Mouse (Mus musculus) left cerebral cortex, postnatal 36 days (tissue): ENCODE measurements around the gene Fam219b. TPM values are rescaled to one million over a fixed set of nuclear protein-coding genes. Genes with fewer than 3 reads are reported as not detected.
A peak's percentile ranks its signal among the peaks of the same experiment; 100 is the strongest.

Experiments used
- DNase-seq, 2 experiments: peaks; one replicate each; pipeline ENCODE4 v3.0.0; 2021 to 2022; ENCODE audit warnings: low spot score in 2 of 2, mixed read lengths in 1 of 2
- intact Hi-C: fragments of 180-260 bp; cut with DNase I; formaldehyde crosslinking; loops from one replicate; pipeline ENCODE4 v1.15.1; 2025
- total RNA-seq, 2 experiments: library from RNA; stranded (reverse); gene quantifications; 2 replicates each; pipeline ENCODE4 v1.2.3; 2021

The Fam219b gene
- 10 to 100 TPM; 17.3 to 21.5 TPM for total RNA-seq

GRCm38 (mm10) chr9:57537044-57537727 lies at the start of gene Fam219b:
Gene Fam219b, plus strand, starts transcription at chr9:57537528.
- intact Hi-C loops, result loop anchor here (5.0 kb wide), 1 partner anchor 210 kb away; no protein-coding TSS in a partner anchor

GRCm38 (mm10) chr9:57487807-57488206 lies 49.5 kb upstream of the Fam219b start:
- no peak for DNase-seq
- intact Hi-C loops, result loop anchor here (2.0 kb wide), 1 partner anchor 29 kb away; no protein-coding TSS in a partner anchor

More at GRCm38 (mm10) chr9:57537044-57537727, at the start of gene Fam219b:
- peak; percentile 93 for DNase-seq

- DNase-seq, result no peak
- intact Hi-C loops, result no loop called here
These were observed 43.8 kb upstream of the Fam219b start for GRCm38 (mm10) chr9:57493532-57493931.

- intact Hi-C loops, result no loop called here
- DNase-seq, result no peak
These were observed 42.4 kb upstream of the Fam219b start for GRCm38 (mm10) chr9:57494970-57495369.

GRCm38 (mm10) chr9:57497236-57497635 lies 40.1 kb upstream of the Fam219b start:
- intact Hi-C loops, result no loop called here

GRCm38 (mm10) chr9:57498536-57498935 lies 38.8 kb upstream of the Fam219b start:
- DNase-seq, result no peak
- intact Hi-C loops, result no loop called here

More at GRCm38 (mm10) chr9:57497236-57497635, 40.1 kb upstream of the Fam219b start:
- no peak for DNase-seq

- DNase-seq, result peak in 1 of 2 experiments; percentile 33
- intact Hi-C loops, result loop anchor here (5.0 to 10.0 kb wide), 2 partner anchors 34 to 237 kb away; partner anchors contain the start of genes 1700017B05Rik and Scamp5
These were observed 35.9 kb upstream of the Fam219b start for GRCm38 (mm10) chr9:57501452-57501851.

GRCm38 (mm10) chr9:57501861-57502260 lies 35.5 kb upstream of the Fam219b start:
- peak; percentile 50 to 55 for DNase-seq
- intact Hi-C loops, result loop anchor here (5.0 to 10.0 kb wide), 2 partner anchors 35 to 237 kb away; partner anchors contain the start of genes 1700017B05Rik and Scamp5

- intact Hi-C loops, result loop anchor here (5.0 to 10.0 kb wide), 2 partner anchors 36 to 238 kb away; partner anchors contain the start of genes 1700017B05Rik and Scamp5
- DNase-seq, result peak; percentile 33 to 42
These were observed 34.3 kb upstream of the Fam219b start for GRCm38 (mm10) chr9:57502911-57503621.

- intact Hi-C loops, result loop anchor here (2.0 to 10.0 kb wide), 3 partner anchors 17 to 239 kb away; partner anchors contain the start of genes 1700017B05Rik, Cox5a and Scamp5
These were observed 33.5 kb upstream of the Fam219b start, which contains the start of gene Rpp25 for GRCm38 (mm10) chr9:57503622-57504380. Gene Rpp25, plus strand, starts transcription at chr9:57504026.

GRCm38 (mm10) chr9:57504381-57504700 lies 33.0 kb upstream of the Fam219b start:
- intact Hi-C loops, result loop anchor here (2.0 to 10.0 kb wide), 3 partner anchors 16 to 240 kb away; partner anchors contain the start of genes 1700017B05Rik, Cox5a and Scamp5
- peak; percentile 59 to 61 for DNase-seq

More at GRCm38 (mm10) chr9:57503622-57504380, 33.5 kb upstream of the Fam219b start, which contains the start of gene Rpp25:
- peak; percentile 49 to 63 for DNase-seq

- intact Hi-C loops, result loop anchor here (2.0 to 10.0 kb wide), 3 partner anchors 16 to 240 kb away; partner anchors contain the start of genes 1700017B05Rik, Cox5a and Scamp5
- no peak for DNase-seq
These were observed 32.4 kb upstream of the Fam219b start for GRCm38 (mm10) chr9:57504891-57505290.

GRCm38 (mm10) chr9:57505700-57506099 lies 31.6 kb upstream of the Fam219b start:
- intact Hi-C loops, result loop anchor here (2.0 to 10.0 kb wide), 2 partner anchors 15 to 241 kb away; partner anchors contain the start of genes 1700017B05Rik and Cox5a
- peak; percentile 52 to 54 for DNase-seq

GRCm38 (mm10) chr9:57510577-57510976 lies 26.8 kb upstream of the Fam219b start:
- no peak for DNase-seq
- intact Hi-C loops, result no loop called here

GRCm38 (mm10) chr9:57517113-57517512 lies 20.2 kb upstream of the Fam219b start:
- intact Hi-C loops, result loop anchor here (2.0 to 5.0 kb wide), 2 partner anchors 30 to 40 kb away; no protein-coding TSS in a partner anchor
- DNase-seq, result peak in 1 of 2 experiments; percentile 35

GRCm38 (mm10) chr9:57520375-57521055 lies 16.8 kb upstream of the Fam219b start:
- DNase-seq, result no peak
- intact Hi-C loops, result loop anchor here (2.0 to 5.0 kb wide), 3 partner anchors 16 to 443 kb away; partner anchors contain the start of genes Rpp25 and Scamp5

- intact Hi-C loops, result loop anchor here (2.0 to 5.0 kb wide), 3 partner anchors 16 to 444 kb away; partner anchors contain the start of genes Rpp25 and Scamp5
- DNase-seq, result peak; percentile 93 to 95
These were observed 16.0 kb upstream of the Fam219b start, which contains the start of gene Cox5a for GRCm38 (mm10) chr9:57521056-57521911. Gene Cox5a, plus strand, starts transcription at chr9:57521274.
